Mouse (Mus musculus): ENCODE results near the gene Prorsd1. TPM values are rescaled to one million over a fixed set of nuclear protein-coding genes. Genes with fewer than 3 reads are reported as not detected.
A peak's percentile ranks its signal among the peaks of the same experiment; 100 is the strongest.
"Not testable (repeated sequence)": the region's sequence is repeated elsewhere in the genome, so short reads cannot be mapped to it uniquely, and the experiment has no call there.

Prorsd1 gene
- polyA plus RNA-seq, 2 experiments, result 15.8 to 32.9 TPM

GRCm38 (mm10) chr11:29548504-29549424 lies 33.9 kb upstream of the Prorsd1 start:
- no peak for TF ChIP-seq POLR2A (IDR thresholded peaks at IDR 0.05; ENCODE audit: borderline replicate concordance, extremely low read depth, insufficient read depth, insufficient read length)
- Histone ChIP-seq H3K9ac (ENCODE audit: low read depth, low read length, severe bottlenecking) (peak overlapping the region; percentile 94), H3K27me3 (ENCODE audit: control insufficient read depth, insufficient read depth, low read length) (no peaks in the 10 kb centered on the region), H3K4me2 (replicated peaks; ENCODE audit: low read depth, low read length, severe bottlenecking) (peak overlapping the region; percentile 60), H3K36me3 (ENCODE audit: control insufficient read depth, insufficient read depth, low read length) (peaks cover 30% of the 10 kb centered on the region), H3K4me1 (ENCODE audit: control insufficient read depth, insufficient read depth, low read length) (peaks cover 10% of the 10 kb centered on the region), H3K9me3 (ENCODE audit: control insufficient read depth, low read length) (no peaks in the 10 kb centered on the region), H3K27ac (replicated peaks; ENCODE audit: low read depth, low read length) (peak overlapping the region; percentile 81), H3K4me3 (replicated peaks; ENCODE audit: low read length) (peak overlapping the region; percentile 81)
- ATAC-seq (ENCODE audit: low FRiP score, low read depth) (no peak), DNase-seq (ENCODE audit: low spot score) (no peak)
- 25% methylated on average over 23 of the region's 23 CpGs for WGBS

GRCm38 (mm10) chr11:29547752-29548503 lies 33.1 kb upstream of the Prorsd1 start, which contains the start of the genes Clhc1 and Rps27a:
TSS of gene Clhc1 (plus strand) at chr11:29547950.
TSS of gene Rps27a (minus strand) at chr11:29548109.
- Histone ChIP-seq H3K27ac (replicated peaks; ENCODE audit: low read depth, low read length) (peak within 1 kb of the TSS; percentile 81), H3K9ac (ENCODE audit: low read depth, low read length, severe bottlenecking) (peak within 1 kb of the TSS; percentile 94), H3K4me1 (ENCODE audit: control insufficient read depth, insufficient read depth, low read length) (peaks cover 10% of the 10 kb centered on the region), H3K4me2 (replicated peaks; ENCODE audit: low read depth, low read length, severe bottlenecking) (peak within 1 kb of the TSS; percentile 60), H3K27me3 (ENCODE audit: control insufficient read depth, insufficient read depth, low read length) (no peaks in the 10 kb centered on the region), H3K4me3 (replicated peaks; ENCODE audit: low read length) (peak within 1 kb of the TSS; percentile 81), H3K9me3 (ENCODE audit: control insufficient read depth, low read length) (no peaks in the 10 kb centered on the region), H3K36me3 (ENCODE audit: control insufficient read depth, insufficient read depth, low read length) (peaks cover 34% of the 10 kb centered on the region)
- peak; percentile 93; the same call in 1 of the 2 replicates for TF ChIP-seq POLR2A (IDR thresholded peaks at IDR 0.05; ENCODE audit: borderline replicate concordance, extremely low read depth, insufficient read depth, insufficient read length)
- peak; percentile 95 for DNase-seq (ENCODE audit: low spot score)
- under 1% methylated on average over 46 of the region's 46 CpGs for WGBS
- ATAC-seq (ENCODE audit: low FRiP score, low read depth), result peak; percentile 98

- WGBS, result under 1% methylated on average over 27 of the region's 27 CpGs
- Histone ChIP-seq H3K4me2 (replicated peaks; ENCODE audit: low read depth, low read length, severe bottlenecking) (peak overlapping the region; percentile 60), H3K27me3 (ENCODE audit: control insufficient read depth, insufficient read depth, low read length) (no peaks in the 10 kb centered on the region), H3K36me3 (ENCODE audit: control insufficient read depth, insufficient read depth, low read length) (peaks cover 37% of the 10 kb centered on the region), H3K9me3 (ENCODE audit: control insufficient read depth, low read length) (no peaks in the 10 kb centered on the region), H3K27ac (replicated peaks; ENCODE audit: low read depth, low read length) (peak overlapping the region; percentile 81), H3K9ac (ENCODE audit: low read depth, low read length, severe bottlenecking) (peak overlapping the region; percentile 94), H3K4me1 (ENCODE audit: control insufficient read depth, insufficient read depth, low read length) (peaks cover 10% of the 10 kb centered on the region), H3K4me3 (replicated peaks; ENCODE audit: low read length) (peak overlapping the region; percentile 81)
- ATAC-seq (ENCODE audit: low FRiP score, low read depth) (peak; percentile 27), DNase-seq (ENCODE audit: low spot score) (no peak)
- TF ChIP-seq POLR2A (IDR thresholded peaks at IDR 0.05; ENCODE audit: borderline replicate concordance, extremely low read depth, insufficient read depth, insufficient read length), result no peak
Measured at GRCm38 (mm10) chr11:29547249-29547751, 32.5 kb upstream of the Prorsd1 start.

GRCm38 (mm10) chr11:29546762-29547161 lies 31.9 kb upstream of the Prorsd1 start:
- 20% methylated on average over 2 of the region's 2 CpGs for WGBS
- no peaks in the 10 kb centered on the region for H3K27me3 ChIP-seq (ENCODE audit: control insufficient read depth, insufficient read depth, low read length)
- H3K4me2 ChIP-seq (replicated peaks; ENCODE audit: low read depth, low read length, severe bottlenecking), result peak overlapping the region; percentile 60
- no peaks in the 10 kb centered on the region for H3K9me3 ChIP-seq (ENCODE audit: control insufficient read depth, low read length)
- DNase-seq (ENCODE audit: low spot score), result no peak
- H3K9ac ChIP-seq (ENCODE audit: low read depth, low read length, severe bottlenecking), result peak overlapping the region; percentile 94
- H3K4me3 ChIP-seq (replicated peaks; ENCODE audit: low read length), result peak overlapping the region; percentile 81
- peaks cover 39% of the 10 kb centered on the region for H3K36me3 ChIP-seq (ENCODE audit: control insufficient read depth, insufficient read depth, low read length)
- H3K27ac ChIP-seq (replicated peaks; ENCODE audit: low read depth, low read length), result peak overlapping the region; percentile 81; the same call in 1 of the 2 replicates
- no peak for ATAC-seq (ENCODE audit: low FRiP score, low read depth)
- no peak for TF ChIP-seq POLR2A (IDR thresholded peaks at IDR 0.05; ENCODE audit: borderline replicate concordance, extremely low read depth, insufficient read depth, insufficient read length)
- H3K4me1 ChIP-seq (ENCODE audit: control insufficient read depth, insufficient read depth, low read length), result peaks cover 10% of the 10 kb centered on the region

- not testable (repeated sequence) for ATAC-seq (ENCODE audit: low FRiP score, low read depth); H3K4me1 ChIP-seq (ENCODE audit: control insufficient read depth, insufficient read depth, low read length); DNase-seq (ENCODE audit: low spot score); H3K9me3 ChIP-seq (ENCODE audit: control insufficient read depth, low read length); H3K27me3 ChIP-seq (ENCODE audit: control insufficient read depth, insufficient read depth, low read length); H3K27ac ChIP-seq (replicated peaks; ENCODE audit: low read depth, low read length)
- H3K9ac ChIP-seq (ENCODE audit: low read depth, low read length, severe bottlenecking), result peak overlapping the region; percentile 94; the same call in 1 of the 2 replicates
- peak overlapping the region; percentile 60 for H3K4me2 ChIP-seq (replicated peaks; ENCODE audit: low read depth, low read length, severe bottlenecking)
- H3K36me3 ChIP-seq (ENCODE audit: control insufficient read depth, insufficient read depth, low read length), result peaks cover 43% of the 10 kb centered on the region
- 86% methylated on average over 2 of the region's 2 CpGs for WGBS
- peak overlapping the region; percentile 81 for H3K4me3 ChIP-seq (replicated peaks; ENCODE audit: low read length)
Measured at GRCm38 (mm10) chr11:29546297-29546696, 31.5 kb upstream of the Prorsd1 start.

- H3K4me3 ChIP-seq (replicated peaks; ENCODE audit: low read length); H3K9ac ChIP-seq (ENCODE audit: low read depth, low read length, severe bottlenecking); H3K27ac ChIP-seq (replicated peaks; ENCODE audit: low read depth, low read length); H3K9me3 ChIP-seq (ENCODE audit: control insufficient read depth, low read length); H3K27me3 ChIP-seq (ENCODE audit: control insufficient read depth, insufficient read depth, low read length); H3K4me1 ChIP-seq (ENCODE audit: control insufficient read depth, insufficient read depth, low read length); ATAC-seq (ENCODE audit: low FRiP score, low read depth); DNase-seq (ENCODE audit: low spot score); H3K4me2 ChIP-seq (replicated peaks; ENCODE audit: low read depth, low read length, severe bottlenecking): not testable (repeated sequence)
- 87% methylated on average over 4 of the region's 4 CpGs for WGBS
- H3K36me3 ChIP-seq (ENCODE audit: control insufficient read depth, insufficient read depth, low read length), result peaks cover 52% of the 10 kb centered on the region
Measured at GRCm38 (mm10) chr11:29545150-29545752, 30.4 kb upstream of the Prorsd1 start.
